Mouse (Mus musculus): Measurements from ENCODE around the gene Masp1. TPM values are rescaled to one million over a fixed set of nuclear protein-coding genes. Genes with fewer than 3 reads are reported as not detected.
A peak's percentile ranks its signal among the peaks of the same experiment; 100 is the strongest.

The Masp1 gene
- total and polyA plus RNA-seq, 2 experiments from 2014 or later: 21.4 to 29.7 TPM

DNA sequence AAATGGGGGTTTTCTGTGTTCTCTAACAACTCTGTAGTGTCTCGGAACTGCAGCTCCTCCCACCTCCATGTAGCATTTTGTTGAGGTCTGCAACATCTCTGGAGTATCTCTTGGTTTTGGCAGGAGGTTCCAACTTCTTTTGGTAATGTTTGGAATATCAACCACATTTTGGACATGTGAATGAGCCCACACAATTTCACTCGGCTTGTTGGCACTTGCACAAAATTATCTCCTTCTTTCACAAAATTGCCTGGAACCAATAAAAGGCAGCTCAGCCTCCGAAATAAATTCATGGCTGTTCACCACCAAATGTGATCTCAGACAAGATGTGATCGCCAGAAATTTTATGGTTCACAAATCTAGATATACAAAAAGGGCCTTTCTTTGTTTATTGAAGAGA lies 8.6 kb upstream of the Masp1 start:
- Histone ChIP-seq H3K9ac (replicated peaks; ENCODE audit: low read length, poor library complexity, severe bottlenecking) (no peak overlapping the region), H3K4me3 (ENCODE audit: low read depth, low read length) (no peak overlapping the region), H3K27ac (ENCODE audit: low read depth, low read length) (no peak overlapping the region), H3K4me1 (ENCODE audit: insufficient read depth, low read length) (no peaks in the 10 kb centered on the region), H3K4me2 (ENCODE audit: low read depth, low read length, poor library complexity, severe bottlenecking) (no peak overlapping the region), H3K9me3 (ENCODE audit: low read length) (peaks cover 5% of the 10 kb centered on the region; the same call in 1 of the 2 replicates), H3K27me3 (ENCODE audit: insufficient read depth, low read length) (no peaks in the 10 kb centered on the region), H3K36me3 (ENCODE audit: insufficient read depth, low read length) (no peaks in the 10 kb centered on the region)
- TF ChIP-seq CTCF (IDR thresholded peaks at IDR 0.05): no peak
- ATAC-seq (ENCODE audit: low FRiP score) (no peak), DNase-seq (ENCODE audit: low spot score) (no peak)
- 85% methylated on average over 4 of the region's 4 CpGs for WGBS

DNA sequence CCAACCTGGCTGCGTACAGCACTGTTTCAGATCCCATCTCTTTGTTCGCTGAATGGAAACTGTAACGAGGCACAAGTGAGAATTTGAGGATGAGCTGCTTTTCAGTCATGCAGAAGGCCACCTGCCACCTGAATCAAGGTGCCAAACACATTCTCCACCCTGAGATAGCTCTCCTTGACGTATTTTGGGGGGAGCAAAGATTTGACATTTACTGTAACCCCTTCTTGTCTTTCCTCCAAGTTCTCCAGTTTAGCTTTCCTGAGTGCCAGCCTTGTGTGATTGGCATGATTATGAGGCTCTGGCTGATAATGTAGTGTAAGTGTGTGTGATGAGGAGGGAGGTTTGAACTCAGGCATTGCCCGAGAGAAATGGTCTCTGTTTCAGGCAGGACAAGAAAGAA lies 1.5 kb upstream of the Masp1 start:
- 75% methylated on average over 5 of the region's 5 CpGs for WGBS
- H3K27ac ChIP-seq (ENCODE audit: low read depth, low read length): no peak overlapping the region
- no peaks in the 10 kb centered on the region for H3K36me3 ChIP-seq (ENCODE audit: insufficient read depth, low read length)
- peaks cover 12% of the 10 kb centered on the region; the same call in 1 of the 2 replicates for H3K4me1 ChIP-seq (ENCODE audit: insufficient read depth, low read length)
- TF ChIP-seq CTCF (IDR thresholded peaks at IDR 0.05): no peak
- H3K9ac ChIP-seq (replicated peaks; ENCODE audit: low read length, poor library complexity, severe bottlenecking): no peak overlapping the region
- ATAC-seq (ENCODE audit: low FRiP score) (no peak), DNase-seq (ENCODE audit: low spot score) (no peak)
- no peak overlapping the region for H3K4me3 ChIP-seq (ENCODE audit: low read depth, low read length)
- no peak overlapping the region for H3K4me2 ChIP-seq (ENCODE audit: low read depth, low read length, poor library complexity, severe bottlenecking)
- H3K9me3 ChIP-seq (ENCODE audit: low read length): peaks cover 5% of the 10 kb centered on the region; the same call in 1 of the 2 replicates
- H3K27me3 ChIP-seq (ENCODE audit: insufficient read depth, low read length): no peaks in the 10 kb centered on the region

DNA sequence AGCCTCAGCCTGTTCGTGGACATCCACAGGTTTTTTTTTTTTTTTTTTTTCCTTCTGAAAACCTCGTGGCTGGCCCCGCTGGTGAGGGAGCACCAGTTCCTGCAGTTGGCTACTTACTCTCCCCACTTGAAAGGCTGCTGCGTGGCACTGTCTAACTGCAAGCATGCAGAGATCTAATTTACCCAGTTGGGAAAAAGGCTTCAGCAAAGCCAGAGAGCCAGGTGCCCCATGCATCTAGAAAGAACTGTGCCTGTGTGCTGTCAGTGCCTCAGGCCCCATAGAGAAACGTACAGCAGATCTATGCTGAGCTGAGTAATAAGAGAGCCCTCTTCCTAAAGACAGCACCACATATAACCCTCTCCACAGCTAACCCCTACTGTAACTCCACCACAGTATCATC lies 477 bp upstream of the Masp1 start:
- no peak for ATAC-seq (ENCODE audit: low FRiP score)
- H3K4me2 ChIP-seq (ENCODE audit: low read depth, low read length, poor library complexity, severe bottlenecking): peak overlapping the region; percentile 59
- peak overlapping the region; percentile 81; the same call in 1 of the 2 replicates for H3K27ac ChIP-seq (ENCODE audit: low read depth, low read length)
- H3K4me1 ChIP-seq (ENCODE audit: insufficient read depth, low read length): peaks cover 12% of the 10 kb centered on the region; the same call in 1 of the 2 replicates
- no peaks in the 10 kb centered on the region for H3K27me3 ChIP-seq (ENCODE audit: insufficient read depth, low read length)
- no peak for TF ChIP-seq CTCF (IDR thresholded peaks at IDR 0.05)
- H3K36me3 ChIP-seq (ENCODE audit: insufficient read depth, low read length): no peaks in the 10 kb centered on the region
- WGBS: 9% methylated on average over 5 of the region's 5 CpGs
- DNase-seq (ENCODE audit: low spot score): peak; percentile 23
- H3K9ac ChIP-seq (replicated peaks; ENCODE audit: low read length, poor library complexity, severe bottlenecking): peak overlapping the region; percentile 39; the same call in 1 of the 2 replicates
- H3K9me3 ChIP-seq (ENCODE audit: low read length): peaks cover 5% of the 10 kb centered on the region; the same call in 1 of the 2 replicates
- peak overlapping the region; percentile 39; the same call in 1 of the 2 replicates for H3K4me3 ChIP-seq (ENCODE audit: low read depth, low read length)

DNA sequence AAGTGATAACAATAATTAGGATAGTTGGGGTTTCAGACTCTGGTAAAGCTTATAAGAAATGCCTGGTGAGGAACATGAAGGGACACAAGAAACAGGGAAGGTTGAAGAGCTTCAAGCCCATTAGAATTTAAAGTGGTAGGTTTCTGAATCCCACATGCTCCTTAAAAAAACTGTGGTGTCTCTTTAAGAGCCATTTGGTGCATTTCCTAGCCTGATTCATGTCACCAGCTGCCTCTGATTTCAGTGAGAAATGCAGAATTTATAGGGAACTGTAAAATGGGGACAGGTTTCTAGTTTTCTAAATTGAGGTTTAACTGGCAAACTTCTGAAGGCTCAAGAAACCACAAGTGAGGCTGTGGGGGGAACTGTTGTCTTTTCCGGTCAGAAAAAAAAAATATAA lies 844 bp downstream of the Masp1 start:
- 0 out of 2 replicates have a peak overlapping the region, but pooled peaks have one; percentile 39 for H3K9ac ChIP-seq (replicated peaks; ENCODE audit: low read length, poor library complexity, severe bottlenecking)
- peaks cover 12% of the 10 kb centered on the region; the same call in 1 of the 2 replicates for H3K4me1 ChIP-seq (ENCODE audit: insufficient read depth, low read length)
- peak overlapping the region; percentile 81 for H3K27ac ChIP-seq (ENCODE audit: low read depth, low read length)
- no peaks in the 10 kb centered on the region for H3K9me3 ChIP-seq (ENCODE audit: low read length)
- no peak for TF ChIP-seq CTCF (IDR thresholded peaks at IDR 0.05)
- H3K4me2 ChIP-seq (ENCODE audit: low read depth, low read length, poor library complexity, severe bottlenecking): peak overlapping the region; percentile 59
- H3K36me3 ChIP-seq (ENCODE audit: insufficient read depth, low read length): no peaks in the 10 kb centered on the region
- ATAC-seq (ENCODE audit: low FRiP score) (no peak), DNase-seq (ENCODE audit: low spot score) (no peak)
- no peaks in the 10 kb centered on the region for H3K27me3 ChIP-seq (ENCODE audit: insufficient read depth, low read length)
- 6% methylated on average over 1 of the region's 1 CpGs for WGBS
- H3K4me3 ChIP-seq (ENCODE audit: low read depth, low read length): peak overlapping the region; percentile 39

DNA sequence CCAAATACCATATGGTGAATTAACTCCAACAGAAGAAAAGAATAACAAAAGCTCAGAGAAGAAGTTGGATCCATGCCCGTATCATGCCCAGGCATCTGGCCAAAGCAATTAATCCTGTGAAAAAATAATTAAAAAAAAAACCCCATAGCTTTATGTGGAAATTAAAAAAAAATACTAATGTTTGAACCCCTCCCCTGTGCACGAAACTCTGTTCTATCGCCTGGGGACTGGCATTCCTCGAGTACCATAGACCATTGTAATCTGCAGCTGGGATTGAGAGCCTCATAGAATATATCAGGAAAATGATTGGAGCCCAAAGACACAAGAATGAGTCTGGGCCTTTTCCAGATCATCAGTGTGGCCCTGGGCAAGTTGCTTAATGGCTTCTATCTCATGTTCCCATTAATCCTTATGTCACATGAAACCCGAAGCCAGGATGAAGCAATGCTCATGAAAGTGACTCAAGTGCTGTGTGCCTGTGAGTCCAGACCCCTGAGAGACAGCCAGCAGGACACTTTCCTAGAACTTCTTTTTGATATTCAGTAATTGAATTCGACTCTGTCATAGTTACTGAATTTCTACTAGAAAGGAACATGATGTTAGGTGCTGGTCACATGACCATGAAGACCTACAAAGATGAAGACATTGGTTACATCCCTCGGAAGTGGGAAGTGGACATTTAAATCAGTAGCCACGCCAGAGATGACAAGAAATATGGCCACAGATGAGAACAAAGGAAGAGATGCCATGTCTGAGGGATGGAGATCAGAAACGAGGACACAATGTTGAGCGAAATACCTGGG lies 1.8 kb downstream of the Masp1 start:
- Histone ChIP-seq H3K9me3 (ENCODE audit: low read length) (no peaks in the 10 kb centered on the region), H3K9ac (replicated peaks; ENCODE audit: low read length, poor library complexity, severe bottlenecking) (no peak overlapping the region), H3K4me2 (ENCODE audit: low read depth, low read length, poor library complexity, severe bottlenecking) (peak overlapping the region; percentile 59), H3K4me1 (ENCODE audit: insufficient read depth, low read length) (peaks cover 12% of the 10 kb centered on the region; the same call in 1 of the 2 replicates), H3K36me3 (ENCODE audit: insufficient read depth, low read length) (no peaks in the 10 kb centered on the region), H3K4me3 (ENCODE audit: low read depth, low read length) (peak overlapping the region; percentile 39; the same call in 1 of the 2 replicates), H3K27me3 (ENCODE audit: insufficient read depth, low read length) (no peaks in the 10 kb centered on the region), H3K27ac (ENCODE audit: low read depth, low read length) (no peak overlapping the region)
- ATAC-seq (ENCODE audit: low FRiP score) (no peak), DNase-seq (ENCODE audit: low spot score) (peak; percentile 57)
- no peak for TF ChIP-seq CTCF (IDR thresholded peaks at IDR 0.05)
- 57% methylated on average over 10 of the region's 10 CpGs for WGBS

Measured in midbrain, postnatal 0 days (tissue).